Mouse (Mus musculus) stomach, embryonic 14.5 days (tissue): ENCODE results near the gene Trim56. TPM values are rescaled to one million over a fixed set of nuclear protein-coding genes. Genes with fewer than 3 reads are reported as not detected.

Experiments used
- ATAC-seq: fragments of 200-750 bp; cut with Nextera tagmentation; 2 replicates; pipeline ENCODE4 v1.8.0; 2017; ENCODE audit warnings: low read depth, moderate TSS enrichment; ENCODE audit not compliant: insufficient number of reproducible peaks, insufficient read depth, low FRiP score
- H3K27ac ChIP-seq: fragments of 300-500 bp; sonication (generic); 2 replicates; pipeline ENCODE4 v1.5.1; 2014; ENCODE audit warnings: mild to moderate bottlenecking, low read length, moderate library complexity, mixed read lengths
- H3K27me3 ChIP-seq: fragments of 300-500 bp; sonication (generic); 2 replicates; pipeline ENCODE4 v1.6.1; 2014; ENCODE audit warnings: low read length, control low read depth, mixed read lengths; ENCODE audit not compliant: control insufficient read depth, insufficient read depth
- H3K36me3 ChIP-seq: fragments of 300-500 bp; sonication (generic); 2 replicates; pipeline ENCODE4 v1.6.1; 2014; ENCODE audit warnings: mild to moderate bottlenecking, control low read depth, low read length, moderate library complexity, mixed read lengths; ENCODE audit not compliant: control insufficient read depth, insufficient read depth
- H3K4me1 ChIP-seq: fragments of 300-500 bp; sonication (generic); 2 replicates; pipeline ENCODE4 v1.6.1; 2014; ENCODE audit warnings: low read length, control low read depth, mixed read lengths; ENCODE audit not compliant: control insufficient read depth, insufficient read depth
- H3K4me2 ChIP-seq: fragments of 300-500 bp; sonication (generic); replicated peaks from 2 replicates; pipeline ENCODE4 v1.6.1; 2014; ENCODE audit warnings: low read depth, low read length, control low read depth
- H3K4me3 ChIP-seq: fragments of 300-500 bp; sonication (generic); 2 replicates; pipeline ENCODE4 v1.5.1; 2014; ENCODE audit warnings: low read depth, low read length, control low read depth
- H3K9ac ChIP-seq: fragments of 300-500 bp; sonication (generic); replicated peaks from 2 replicates; pipeline ENCODE4 v1.6.1; 2014; ENCODE audit warnings: low read depth, mild to moderate bottlenecking, control low read depth, low read length, moderate library complexity, mixed read lengths
- H3K9me3 ChIP-seq: fragments of 300-500 bp; sonication (generic); 2 replicates; pipeline ENCODE4 v1.6.1; 2016; ENCODE audit warnings: low read depth, low read length, control low read depth; ENCODE audit not compliant: control insufficient read depth
- WGBS: fragments of 180-500 bp; shearing (Covaris S2); extraction: QIAGEN DNeasy Blood & Tissue Kit; methylation state at CpG from one replicate; pipeline ENCODE4 v1.1.7; 2014; 5-methylcytosine and 5-hydroxymethylcytosine counted together
- polyA plus RNA-seq: library from polyadenylated mRNA; unstranded; fragments of >200 nt; fragmentation: Nextera tagmentation; extraction: Ambion mirVana; gene quantifications from 2 replicates; pipeline ENCODE4 v1.2.1, GENCODE M21; 2014

Trim56 gene
- polyA plus RNA-seq, 1 experiment from 2014 or later: 12.0 TPM

DNA sequence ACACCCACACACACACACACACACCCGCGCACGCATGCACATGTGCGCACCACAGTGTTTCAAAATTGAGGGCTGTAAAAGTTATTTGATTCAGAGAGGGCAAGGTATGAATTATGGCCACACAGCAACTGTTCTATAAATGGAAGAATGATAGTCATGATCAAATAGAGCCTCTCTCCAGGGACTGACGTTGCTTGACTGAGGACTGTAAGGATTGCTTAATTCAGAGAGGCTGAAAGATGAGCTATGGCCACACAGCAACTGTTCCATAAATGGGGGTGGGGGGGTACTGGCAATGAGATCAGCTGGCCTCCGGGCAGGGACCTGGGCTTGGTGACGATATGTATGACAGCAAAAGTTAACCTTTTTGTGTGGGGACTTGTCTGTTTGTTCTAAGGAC lies 38.8 kb downstream of the Trim56 start:
- H3K9ac ChIP-seq: no peak overlapping the region
- 81% methylated on average over 7 of the region's 7 CpGs for WGBS
- no peaks in the 10 kb centered on the region for H3K9me3 ChIP-seq
- H3K4me2 ChIP-seq: no peak overlapping the region
- no peaks in the 10 kb centered on the region for H3K36me3 ChIP-seq
- ATAC-seq: no peak
- no peaks in the 10 kb centered on the region for H3K27me3 ChIP-seq
- no peak overlapping the region for H3K27ac ChIP-seq
- H3K4me1 ChIP-seq: peaks cover 11% of the 10 kb centered on the region
- no peak overlapping the region for H3K4me3 ChIP-seq

DNA sequence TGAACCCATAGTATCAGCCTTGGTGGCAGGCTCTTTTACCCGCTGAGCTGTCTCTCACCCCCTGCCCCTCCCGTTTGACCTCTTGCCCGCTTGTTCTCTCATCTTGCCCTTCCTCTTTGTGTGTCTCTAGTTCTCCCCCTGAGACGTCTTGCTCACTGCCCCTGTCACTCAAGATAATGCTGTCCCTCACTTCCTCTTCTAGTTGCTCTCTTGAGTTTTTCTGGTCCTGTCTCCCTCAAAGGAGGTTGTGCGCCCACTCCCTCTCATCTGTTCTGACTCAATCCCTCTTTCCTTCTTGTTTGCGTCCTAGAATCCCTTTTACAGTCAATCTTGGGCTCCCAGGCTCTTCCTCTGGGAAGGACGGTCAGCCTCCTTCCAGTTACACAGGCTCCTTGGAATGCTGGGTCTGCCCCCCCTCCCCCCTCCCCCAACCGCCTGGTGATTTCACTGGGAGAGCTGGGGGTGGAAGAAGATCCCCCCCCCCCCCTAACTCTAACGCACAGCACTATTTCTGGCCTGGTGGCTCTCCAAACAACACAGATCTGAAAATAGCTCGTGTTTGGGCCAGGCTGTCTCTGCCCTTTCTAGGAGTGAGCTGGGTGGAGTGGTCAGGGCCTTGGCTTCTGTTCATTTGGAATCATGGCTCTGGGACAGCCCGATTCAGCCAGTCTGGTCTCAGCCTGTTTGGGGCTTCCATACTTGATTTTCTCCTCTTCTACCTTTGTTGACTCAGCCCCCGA lies 39.6 kb downstream of the Trim56 start:
- Histone ChIP-seq H3K36me3 (no peaks in the 10 kb centered on the region), H3K27me3 (no peaks in the 10 kb centered on the region), H3K9ac (no peak overlapping the region), H3K4me1 (peaks cover 14% of the 10 kb centered on the region), H3K4me3 (no peak overlapping the region), H3K4me2 (no peak overlapping the region), H3K9me3 (no peaks in the 10 kb centered on the region), H3K27ac (no peak overlapping the region)
- 33% methylated on average over 12 of the region's 12 CpGs for WGBS
- ATAC-seq: no peak

DNA sequence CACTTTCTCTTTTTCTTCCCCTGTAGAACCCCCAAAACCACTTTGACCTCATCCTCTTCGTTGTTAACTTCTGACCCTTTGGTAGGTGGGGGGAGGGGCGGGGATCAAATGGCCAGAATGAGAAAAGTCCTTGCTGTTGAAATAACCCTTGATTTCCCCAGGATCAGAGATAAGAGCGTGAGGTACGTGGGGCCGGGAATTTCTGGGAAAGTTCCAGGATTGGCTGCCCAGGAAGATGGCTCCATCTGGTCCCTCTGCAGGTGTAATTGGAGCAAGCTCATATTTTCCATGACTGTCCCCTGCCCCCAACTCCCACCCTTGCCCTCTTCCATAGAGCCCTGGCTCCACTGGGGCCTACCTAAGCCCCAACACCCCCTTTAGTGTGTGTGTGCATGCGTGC lies 40.3 kb downstream of the Trim56 start:
- H3K4me1 ChIP-seq: peaks cover 14% of the 10 kb centered on the region
- 54% methylated on average over 6 of the region's 6 CpGs for WGBS

DNA sequence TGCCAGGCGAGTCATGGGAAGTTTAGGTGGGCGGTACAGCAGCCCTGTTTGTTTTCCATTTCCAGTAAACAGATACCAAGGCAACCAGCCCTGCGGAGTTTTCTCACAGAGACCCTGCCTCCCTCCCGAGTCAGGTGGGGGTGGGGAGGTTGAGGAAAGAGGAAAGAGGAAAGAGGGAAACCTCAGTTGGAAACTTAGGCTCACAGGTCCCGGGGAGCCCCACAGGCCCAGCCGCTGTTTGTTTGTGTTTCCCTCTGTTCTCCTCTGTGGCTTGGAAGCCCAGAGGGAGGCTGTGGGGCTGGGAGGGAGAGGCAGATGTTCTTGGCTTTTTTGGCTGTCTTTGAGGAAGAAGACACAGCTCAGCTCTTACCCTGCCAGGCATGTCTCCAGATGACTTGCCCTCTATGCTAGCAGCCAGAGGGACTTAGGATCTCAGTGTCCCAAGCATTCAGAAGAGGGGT lies 41.8 kb downstream of the Trim56 start:
- no peak for ATAC-seq
- H3K27me3 ChIP-seq: no peaks in the 10 kb centered on the region
- no peak overlapping the region for H3K27ac ChIP-seq
- H3K9me3 ChIP-seq: no peaks in the 10 kb centered on the region
- no peak overlapping the region for H3K4me2 ChIP-seq
- H3K4me3 ChIP-seq: no peak overlapping the region
- no peaks in the 10 kb centered on the region for H3K36me3 ChIP-seq
- H3K4me1 ChIP-seq: peaks cover 14% of the 10 kb centered on the region
- no peak overlapping the region for H3K9ac ChIP-seq
- WGBS: 24% methylated on average over 6 of the region's 6 CpGs

More for the DNA sequence above, 40.3 kb downstream of the Trim56 start:
- Histone ChIP-seq H3K27me3 (no peaks in the 10 kb centered on the region), H3K27ac (no peak overlapping the region), H3K36me3 (no peaks in the 10 kb centered on the region), H3K9ac (no peak overlapping the region), H3K9me3 (no peaks in the 10 kb centered on the region), H3K4me2 (no peak overlapping the region), H3K4me3 (no peak overlapping the region)
- ATAC-seq: no peak

DNA sequence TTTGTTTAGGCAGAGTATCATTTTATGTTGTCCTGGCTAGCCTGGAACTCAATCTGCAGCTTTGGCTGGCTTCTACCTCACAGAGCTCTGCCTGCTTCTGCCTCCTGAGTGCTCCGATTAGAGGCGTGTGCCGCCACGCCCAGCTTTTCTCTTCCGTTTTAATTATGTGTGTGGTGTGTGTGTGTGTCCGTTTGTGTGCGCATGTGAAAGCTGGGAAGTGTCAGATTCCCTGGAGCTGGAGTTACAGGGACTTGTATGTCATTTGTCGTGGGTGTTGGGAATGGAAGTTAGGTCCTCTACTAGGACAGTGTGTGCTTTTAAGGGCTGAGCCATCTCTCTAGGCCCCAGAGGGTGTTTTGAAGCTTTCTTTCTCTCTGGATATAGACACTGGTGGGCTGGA lies 42.9 kb downstream of the Trim56 start:
- Histone ChIP-seq H3K4me1 (peaks cover 11% of the 10 kb centered on the region), H3K4me2 (no peak overlapping the region), H3K9ac (no peak overlapping the region), H3K27me3 (no peaks in the 10 kb centered on the region), H3K36me3 (no peaks in the 10 kb centered on the region), H3K27ac (no peak overlapping the region), H3K9me3 (no peaks in the 10 kb centered on the region), H3K4me3 (no peak overlapping the region)
- 91% methylated on average over 8 of the region's 8 CpGs for WGBS
- ATAC-seq: no peak

DNA sequence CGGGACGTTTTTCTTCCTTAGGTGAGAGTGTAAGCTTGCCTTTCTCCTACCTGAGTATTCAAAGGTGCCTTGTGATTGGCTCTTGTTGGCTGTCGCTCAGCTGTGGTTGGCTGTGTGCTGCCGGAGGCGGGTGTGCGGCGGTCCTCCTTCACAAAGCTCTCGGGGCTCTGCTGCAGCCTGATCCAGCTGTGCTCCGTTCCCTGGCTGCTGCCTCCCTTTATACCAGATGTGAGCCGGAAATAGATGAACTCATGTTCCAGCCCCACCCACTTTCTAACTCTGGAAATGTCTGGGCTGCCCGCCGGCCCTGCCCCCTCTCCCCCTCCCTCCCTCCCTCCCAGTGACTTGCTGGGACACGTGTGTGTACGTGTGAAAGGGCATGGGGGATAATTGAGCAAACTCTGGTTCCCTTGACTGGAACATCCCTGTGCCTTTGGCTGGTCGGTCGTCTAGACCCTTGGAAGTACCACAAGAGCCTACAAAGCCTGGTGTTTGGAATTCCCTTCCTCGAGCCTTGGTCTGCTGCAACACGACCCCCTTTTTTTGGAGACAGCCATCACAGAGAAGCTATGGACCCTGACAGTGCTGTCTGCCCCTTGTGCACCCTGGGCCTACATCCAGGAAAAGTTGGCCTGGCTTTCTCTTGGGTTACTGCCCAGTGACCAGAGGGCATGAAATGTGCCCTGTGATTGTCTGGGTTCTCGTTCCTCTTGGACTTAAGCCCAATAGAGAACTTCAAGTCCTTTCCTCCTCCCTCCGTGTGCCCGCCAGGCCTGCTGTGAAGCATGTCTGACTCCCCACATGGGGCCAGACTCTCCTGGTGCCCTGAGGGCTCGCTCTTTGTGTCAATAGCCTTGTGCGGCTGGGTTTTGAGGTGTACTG lies 43.7 kb downstream of the Trim56 start, which contains the start of gene Serpine1:
TSS of gene Serpine1 (minus strand) at position 190 of the 882 bp plus-strand sequence.
- 19% methylated on average over 23 of the region's 23 CpGs for WGBS
- Histone ChIP-seq H3K27me3 (no peaks in the 10 kb centered on the region), H3K4me2 (peak within 1 kb of the TSS; percentile 41), H3K27ac (peak within 1 kb of the TSS; percentile 68; the same call in 1 of the 2 replicates), H3K36me3 (no peaks in the 10 kb centered on the region), H3K9ac (no peak within 1 kb of the TSS), H3K4me3 (peak within 1 kb of the TSS; percentile 19; the same call in 1 of the 2 replicates), H3K4me1 (peaks cover 11% of the 10 kb centered on the region), H3K9me3 (no peaks in the 10 kb centered on the region)
- peak; percentile 93 for ATAC-seq

DNA sequence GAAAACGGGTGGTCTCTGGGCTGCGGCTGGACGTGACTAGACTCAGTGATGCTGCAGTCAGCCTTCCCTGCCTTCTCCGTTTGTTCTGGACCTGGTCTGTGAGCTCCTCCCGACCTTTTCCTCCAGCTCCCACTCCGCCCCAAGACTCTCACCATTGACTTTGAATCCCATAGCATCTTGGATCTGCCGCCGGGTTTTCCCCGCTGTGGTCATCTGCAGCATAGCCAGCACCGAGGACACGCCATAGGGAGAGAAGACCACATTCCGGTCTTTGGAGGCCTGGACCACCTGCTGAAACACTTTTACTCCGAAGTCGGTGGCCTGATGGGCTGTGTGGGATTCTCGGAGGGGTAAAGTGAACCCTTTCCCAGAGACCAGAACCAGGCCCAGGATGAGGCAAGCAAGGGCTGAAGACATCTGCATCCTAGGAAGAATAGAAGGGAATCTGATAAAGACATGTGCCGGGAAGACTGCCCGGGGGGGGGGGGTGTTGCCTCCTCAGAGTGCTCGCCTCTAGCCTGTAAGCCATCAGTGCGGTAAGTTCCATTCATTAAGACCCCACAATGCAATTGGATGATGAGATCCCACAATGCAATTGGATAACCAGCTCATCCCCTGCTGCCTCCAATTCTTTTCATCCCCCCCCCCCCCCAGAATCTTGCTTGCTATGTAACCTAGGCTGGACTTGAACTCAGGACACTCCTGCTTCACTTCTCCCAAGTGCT lies 45.0 kb downstream of the Trim56 start:
- Histone ChIP-seq H3K4me3 (no peak overlapping the region), H3K9me3 (no peaks in the 10 kb centered on the region), H3K4me1 (peaks cover 11% of the 10 kb centered on the region), H3K27me3 (no peaks in the 10 kb centered on the region), H3K36me3 (no peaks in the 10 kb centered on the region), H3K4me2 (no peak overlapping the region), H3K9ac (no peak overlapping the region), H3K27ac (no peak overlapping the region)
- 87% methylated on average over 19 of the region's 19 CpGs for WGBS
- ATAC-seq: no peak

DNA sequence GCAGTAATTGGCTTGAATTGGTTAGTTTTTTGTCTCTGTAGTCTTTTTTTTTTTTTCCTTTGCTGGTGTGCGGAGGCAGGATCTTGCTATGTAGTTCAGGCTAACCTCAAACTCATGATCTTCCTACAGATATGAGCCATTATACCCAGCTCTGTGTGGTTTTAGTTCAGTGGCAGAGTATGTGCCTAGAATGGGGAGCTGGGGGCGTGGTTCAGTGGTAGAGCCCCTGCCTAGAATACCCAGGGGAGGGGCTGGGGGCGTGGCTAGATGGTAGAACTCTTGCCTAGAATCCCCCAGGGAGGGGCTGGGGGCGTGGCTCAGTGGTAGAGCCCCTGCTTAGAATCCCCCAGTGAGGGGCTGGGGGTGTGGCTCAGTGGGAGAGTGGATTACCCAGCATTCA lies 47.3 kb downstream of the Trim56 start:
- no peaks in the 10 kb centered on the region for H3K9me3 ChIP-seq
- peaks cover 7% of the 10 kb centered on the region; the same call in 1 of the 2 replicates for H3K4me1 ChIP-seq
- no peaks in the 10 kb centered on the region for H3K27me3 ChIP-seq
- no peak overlapping the region for H3K27ac ChIP-seq
- no peak overlapping the region for H3K4me3 ChIP-seq
- no peak overlapping the region for H3K9ac ChIP-seq
- ATAC-seq: no peak
- 77% methylated on average over 4 of the region's 4 CpGs for WGBS
- H3K36me3 ChIP-seq: no peaks in the 10 kb centered on the region
- H3K4me2 ChIP-seq: no peak overlapping the region
